Mouse (Mus musculus): ENCODE measurements at regions not wholly inside any gene's neighbourhood (a gene's known extent, or its start where the extent isn't known, plus 50 kb on each side); places are given as distances from the start of the nearest gene placed in this dataset.

DNA sequence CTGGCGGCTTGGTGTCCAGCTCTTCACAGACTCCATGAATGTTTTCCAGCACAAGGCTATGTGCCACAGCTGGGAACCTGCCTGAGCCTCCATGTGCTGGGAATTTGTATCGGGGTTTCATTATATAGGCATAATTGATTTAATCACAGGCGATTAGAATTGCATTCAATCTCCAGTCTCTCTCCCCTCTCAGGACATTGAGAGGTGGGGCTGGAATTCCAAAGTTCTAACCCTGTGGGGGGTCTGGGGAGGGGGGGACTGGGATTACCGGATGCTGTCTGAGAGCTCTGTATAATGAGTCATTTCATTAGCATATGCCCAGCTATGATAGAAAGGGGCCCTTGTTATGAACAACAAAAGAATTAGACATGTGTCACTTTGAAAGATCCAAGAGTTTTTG, 151.9 kb downstream of the Cd83 start:
- Histone ChIP-seq H3K9me3 (ENCODE audit: control insufficient read depth, low read length) (no peaks in the 10 kb centered on the region), H3K27me3 (ENCODE audit: control insufficient read depth) (no peaks in the 10 kb centered on the region), H3K4me3 (replicated peaks) (no peak overlapping the region), H3K4me1 (ENCODE audit: control insufficient read depth) (no peaks in the 10 kb centered on the region), H3K36me3 (ENCODE audit: control insufficient read depth) (no peaks in the 10 kb centered on the region)
- no peak for TF ChIP-seq TAL1 (IDR thresholded peaks at IDR 0.05; ENCODE audit: low read length)
- no peak for TF ChIP-seq GATA1 (IDR thresholded peaks at IDR 0.05; ENCODE audit: low read length)

DNA sequence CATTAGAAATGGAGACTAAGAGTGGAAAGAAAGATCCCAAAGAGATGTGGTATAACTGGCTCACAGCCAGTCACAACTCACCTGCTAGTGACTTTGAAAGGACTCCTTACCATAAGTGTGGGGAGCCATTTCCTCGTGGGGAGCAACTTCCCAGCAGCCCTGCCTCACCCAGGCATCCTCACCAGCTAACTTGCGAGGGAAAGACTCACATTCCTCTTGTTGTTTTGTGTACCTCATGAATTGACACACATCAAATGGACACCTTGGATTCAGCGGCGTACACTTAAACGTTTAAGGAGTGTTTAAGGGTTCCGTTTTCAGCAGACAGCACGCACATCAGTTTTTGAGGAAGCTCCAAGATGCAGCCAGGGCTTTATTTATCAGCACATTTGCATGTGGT, 154.0 kb downstream of the Cd83 start:
- TF ChIP-seq TAL1 (IDR thresholded peaks at IDR 0.05; ENCODE audit: low read length) = no peak
- TF ChIP-seq GATA1 (IDR thresholded peaks at IDR 0.05; ENCODE audit: low read length) = no peak
- Histone ChIP-seq H3K9me3 (ENCODE audit: control insufficient read depth, low read length) (no peaks in the 10 kb centered on the region), H3K27me3 (ENCODE audit: control insufficient read depth) (no peaks in the 10 kb centered on the region), H3K4me3 (replicated peaks) (no peak overlapping the region), H3K36me3 (ENCODE audit: control insufficient read depth) (no peaks in the 10 kb centered on the region), H3K4me1 (ENCODE audit: control insufficient read depth) (no peaks in the 10 kb centered on the region)

DNA sequence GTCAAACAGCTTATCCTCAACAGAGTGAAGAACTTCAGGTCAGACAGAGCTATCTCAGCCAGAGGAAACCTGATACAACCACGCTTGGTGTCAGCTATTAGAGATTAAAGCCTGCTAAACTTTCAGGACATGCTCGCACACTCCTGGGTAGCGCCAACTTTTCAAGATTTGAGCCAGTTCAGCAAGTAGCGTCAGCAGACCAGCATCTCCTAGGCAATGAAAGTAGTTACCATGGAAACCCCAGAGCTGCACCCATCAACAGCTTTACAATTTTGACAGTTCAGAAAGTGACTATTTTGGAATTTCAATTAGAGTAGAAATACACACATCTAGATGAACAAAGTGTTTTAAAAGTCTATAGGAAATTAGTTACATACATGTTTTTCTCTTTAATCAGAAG, 154.8 kb downstream of the Cd83 start:
- no peak for TF ChIP-seq GATA1 (IDR thresholded peaks at IDR 0.05; ENCODE audit: low read length)
- TF ChIP-seq TAL1 (IDR thresholded peaks at IDR 0.05; ENCODE audit: low read length) = no peak
- Histone ChIP-seq H3K27me3 (ENCODE audit: control insufficient read depth) (no peaks in the 10 kb centered on the region), H3K4me1 (ENCODE audit: control insufficient read depth) (no peaks in the 10 kb centered on the region), H3K36me3 (ENCODE audit: control insufficient read depth) (no peaks in the 10 kb centered on the region), H3K9me3 (ENCODE audit: control insufficient read depth, low read length) (no peaks in the 10 kb centered on the region), H3K4me3 (replicated peaks) (no peak overlapping the region)

DNA sequence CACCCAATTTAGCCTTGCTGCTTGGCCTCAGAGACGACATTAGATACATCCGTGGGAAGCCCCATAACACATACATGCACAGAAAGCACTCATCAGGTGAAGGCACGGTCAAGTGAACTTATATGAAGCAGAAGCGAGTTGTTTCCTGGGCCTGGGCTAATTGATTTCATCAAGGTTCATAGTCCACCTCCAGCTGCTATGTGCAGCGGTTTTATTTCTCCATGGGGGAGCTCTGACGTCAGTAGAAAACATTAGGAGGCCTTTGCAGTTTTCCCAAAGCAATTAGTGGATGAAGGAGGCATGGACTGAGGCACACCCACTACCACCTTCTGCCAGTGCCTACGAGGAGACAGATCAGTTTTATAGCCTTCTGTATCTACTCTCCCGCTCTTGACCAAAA, 157.2 kb downstream of the Cd83 start:
- Histone ChIP-seq H3K9me3 (ENCODE audit: control insufficient read depth, low read length) (no peaks in the 10 kb centered on the region), H3K4me1 (ENCODE audit: control insufficient read depth) (no peaks in the 10 kb centered on the region), H3K36me3 (ENCODE audit: control insufficient read depth) (no peaks in the 10 kb centered on the region), H3K27me3 (ENCODE audit: control insufficient read depth) (no peaks in the 10 kb centered on the region), H3K4me3 (replicated peaks) (no peak overlapping the region)
- TF ChIP-seq TAL1 (IDR thresholded peaks at IDR 0.05; ENCODE audit: low read length) (no peak), GATA1 (IDR thresholded peaks at IDR 0.05; ENCODE audit: low read length) (no peak)

DNA sequence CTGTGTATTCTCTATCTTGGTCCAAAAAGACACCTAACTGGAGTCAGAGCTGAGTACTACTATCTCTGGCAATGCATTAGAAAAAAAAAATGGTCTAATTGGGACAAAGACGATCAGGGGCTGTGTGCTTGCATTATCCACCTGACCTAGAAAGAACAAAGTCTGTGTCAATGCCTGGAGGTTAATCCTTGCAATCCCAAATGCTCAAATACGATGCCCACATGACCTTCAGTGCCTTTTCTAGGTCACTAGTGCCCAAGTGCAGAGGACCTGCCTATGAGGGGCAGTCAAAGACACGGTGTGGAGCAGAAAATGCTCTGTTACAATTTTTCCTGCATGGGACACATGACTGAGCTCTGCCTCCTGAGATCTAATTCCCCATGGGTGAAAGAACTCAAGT, 164.0 kb downstream of the Cd83 start:
- Histone ChIP-seq H3K9me3 (ENCODE audit: control insufficient read depth, low read length) (no peaks in the 10 kb centered on the region; the same call in 1 of the 2 replicates), H3K27me3 (ENCODE audit: control insufficient read depth) (no peaks in the 10 kb centered on the region), H3K4me3 (replicated peaks) (no peak overlapping the region), H3K4me1 (ENCODE audit: control insufficient read depth) (no peaks in the 10 kb centered on the region), H3K36me3 (ENCODE audit: control insufficient read depth) (no peaks in the 10 kb centered on the region)
- TF ChIP-seq GATA1 (IDR thresholded peaks at IDR 0.05; ENCODE audit: low read length) = no peak
- TF ChIP-seq TAL1 (IDR thresholded peaks at IDR 0.05; ENCODE audit: low read length) = no peak

DNA sequence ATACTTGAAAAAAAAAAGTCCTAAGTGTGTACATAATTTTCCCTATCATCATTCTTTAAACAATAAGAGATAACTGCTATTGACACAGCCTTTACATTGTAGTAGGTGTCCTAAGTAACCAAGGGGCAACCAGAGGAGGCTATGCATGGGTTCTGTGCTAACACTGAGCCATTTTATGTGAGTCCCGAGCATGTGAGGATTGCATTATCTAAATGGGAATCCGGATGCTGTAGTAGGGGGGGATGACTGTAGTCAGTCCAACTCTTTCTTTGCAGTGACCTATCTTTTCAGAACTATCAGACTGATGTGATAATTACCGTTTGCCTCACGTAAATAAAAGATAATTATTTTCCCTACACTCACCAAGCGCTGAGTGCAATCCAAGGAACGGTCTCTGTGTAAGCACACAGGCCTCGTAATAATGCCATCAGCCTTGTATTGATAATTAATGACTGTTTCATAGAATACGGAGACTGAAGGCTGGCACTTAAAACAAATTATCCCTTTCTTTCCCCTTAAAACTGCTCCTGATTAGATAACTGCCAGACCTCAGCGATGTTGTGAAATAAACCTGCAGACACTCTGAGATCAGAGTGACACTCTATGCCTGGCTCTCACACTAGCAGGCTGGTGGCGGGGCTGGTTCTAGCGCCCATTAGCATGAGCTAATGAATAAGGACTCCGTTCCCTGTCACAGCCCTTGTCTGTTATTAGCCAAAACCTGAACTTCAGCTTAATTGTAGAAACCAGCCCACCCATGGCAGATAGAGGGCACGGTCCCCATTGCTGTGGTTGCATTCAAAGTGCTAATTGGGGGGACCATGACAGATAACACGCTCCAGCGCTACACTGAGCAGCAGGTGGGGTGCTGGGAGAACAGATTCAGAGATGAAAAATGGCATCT, 165.4 kb downstream of the Cd83 start:
- no peak overlapping the region for H3K4me3 ChIP-seq (replicated peaks)
- no peak for TF ChIP-seq TAL1 (IDR thresholded peaks at IDR 0.05; ENCODE audit: low read length)
- TF ChIP-seq GATA1 (IDR thresholded peaks at IDR 0.05; ENCODE audit: low read length) = no peak
- H3K4me1 ChIP-seq (ENCODE audit: control insufficient read depth) = no peaks in the 10 kb centered on the region
- no peaks in the 10 kb centered on the region; the same call in 1 of the 2 replicates for H3K9me3 ChIP-seq (ENCODE audit: control insufficient read depth, low read length)
- H3K27me3 ChIP-seq (ENCODE audit: control insufficient read depth) = no peaks in the 10 kb centered on the region
- H3K36me3 ChIP-seq (ENCODE audit: control insufficient read depth) = no peaks in the 10 kb centered on the region

DNA sequence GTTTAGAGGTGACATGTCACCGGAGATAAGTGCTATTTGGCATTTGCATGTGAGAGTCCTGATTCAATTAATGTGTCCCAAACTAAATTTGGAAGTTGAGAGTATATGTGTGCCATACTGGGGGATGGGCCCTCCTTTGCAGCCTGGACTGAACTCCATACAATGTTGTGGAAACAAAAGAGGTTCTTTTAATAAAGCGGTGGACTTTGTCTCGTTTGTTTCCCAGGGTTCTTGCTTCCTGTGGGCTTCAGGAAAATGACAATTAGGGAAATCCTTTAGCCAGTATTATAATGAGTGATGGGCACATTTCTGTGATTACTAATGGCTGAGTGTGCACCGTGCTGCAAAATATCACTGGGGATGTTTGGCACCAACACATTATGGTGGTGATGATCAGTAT, 167.9 kb downstream of the Cd83 start:
- Histone ChIP-seq H3K4me3 (replicated peaks) (no peak overlapping the region), H3K4me1 (ENCODE audit: control insufficient read depth) (no peaks in the 10 kb centered on the region), H3K27me3 (ENCODE audit: control insufficient read depth) (no peaks in the 10 kb centered on the region), H3K36me3 (ENCODE audit: control insufficient read depth) (no peaks in the 10 kb centered on the region), H3K9me3 (ENCODE audit: control insufficient read depth, low read length) (no peaks in the 10 kb centered on the region)
- TF ChIP-seq GATA1 (IDR thresholded peaks at IDR 0.05; ENCODE audit: low read length) (no peak), TAL1 (IDR thresholded peaks at IDR 0.05; ENCODE audit: low read length) (no peak)

DNA sequence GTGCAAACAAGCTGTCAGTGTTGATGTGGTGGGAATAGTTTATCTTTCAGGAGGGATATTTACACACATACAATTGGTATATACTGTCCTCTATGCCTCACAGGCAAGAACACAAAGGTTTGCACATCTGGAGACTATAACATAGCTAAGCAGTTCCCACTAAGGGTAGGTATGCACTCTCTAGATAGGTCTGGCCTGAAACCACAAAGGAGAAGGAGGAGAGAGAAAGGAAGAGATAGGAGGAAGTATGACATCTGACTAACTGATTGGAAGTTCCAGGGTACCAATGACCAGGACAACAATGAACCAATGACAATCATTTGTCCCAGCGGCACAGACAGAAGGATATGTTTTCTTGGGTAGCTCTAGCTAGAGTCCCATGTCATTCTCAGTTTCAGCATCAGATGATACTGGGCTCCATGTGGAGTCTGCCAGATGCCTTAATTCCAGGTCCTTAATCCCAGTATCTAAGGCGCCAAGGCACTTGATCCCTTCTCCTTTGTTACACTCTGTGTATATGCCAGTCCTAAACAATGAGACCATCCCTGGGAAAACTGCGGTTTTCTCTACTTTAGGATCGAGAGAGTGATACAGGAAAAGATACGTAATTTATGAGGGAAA, 168.5 kb downstream of the Cd83 start:
- H3K4me1 ChIP-seq (ENCODE audit: control insufficient read depth) = no peaks in the 10 kb centered on the region
- no peak for TF ChIP-seq TAL1 (IDR thresholded peaks at IDR 0.05; ENCODE audit: low read length)
- TF ChIP-seq GATA1 (IDR thresholded peaks at IDR 0.05; ENCODE audit: low read length) = no peak
- no peaks in the 10 kb centered on the region for H3K27me3 ChIP-seq (ENCODE audit: control insufficient read depth)
- H3K36me3 ChIP-seq (ENCODE audit: control insufficient read depth) = no peaks in the 10 kb centered on the region
- no peaks in the 10 kb centered on the region for H3K9me3 ChIP-seq (ENCODE audit: control insufficient read depth, low read length)
- no peak overlapping the region for H3K4me3 ChIP-seq (replicated peaks)

DNA sequence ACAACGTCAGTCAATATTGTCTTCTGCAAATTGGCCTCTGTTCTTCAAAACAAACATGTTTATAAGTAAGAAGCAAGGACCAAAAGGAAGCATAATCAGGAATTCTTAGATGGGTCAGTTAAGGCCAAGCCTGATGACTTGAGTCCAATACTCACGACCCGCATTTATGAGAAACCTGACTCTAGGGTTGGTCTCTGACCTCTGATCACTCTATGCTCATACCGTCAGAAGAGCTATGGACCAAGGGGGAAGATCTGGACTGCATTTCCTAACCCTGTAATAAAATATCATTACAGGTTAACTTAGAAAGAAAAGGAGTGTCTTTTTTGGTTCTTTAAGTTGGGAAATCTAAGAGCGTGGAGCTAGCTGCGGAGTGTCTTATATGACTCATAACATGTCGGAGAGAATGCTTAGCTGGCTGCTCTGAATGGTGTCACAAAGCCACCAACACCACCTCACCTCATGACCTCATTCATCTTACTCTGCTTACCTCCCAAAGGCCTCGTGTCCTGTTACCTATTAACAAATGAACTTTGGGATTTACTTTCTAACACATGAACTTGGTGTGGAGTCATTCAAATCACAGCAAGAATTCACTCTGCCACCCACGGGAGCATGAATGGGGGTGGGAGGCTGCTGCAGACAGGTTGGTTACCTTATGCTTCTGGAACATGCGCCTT, 170.3 kb downstream of the Cd83 start:
- H3K9me3 ChIP-seq (ENCODE audit: control insufficient read depth, low read length) = no peaks in the 10 kb centered on the region
- TF ChIP-seq TAL1 (IDR thresholded peaks at IDR 0.05; ENCODE audit: low read length) = no peak
- TF ChIP-seq GATA1 (IDR thresholded peaks at IDR 0.05; ENCODE audit: low read length) = no peak
- H3K4me1 ChIP-seq (ENCODE audit: control insufficient read depth) = no peaks in the 10 kb centered on the region
- no peak overlapping the region for H3K4me3 ChIP-seq (replicated peaks)
- H3K36me3 ChIP-seq (ENCODE audit: control insufficient read depth) = no peaks in the 10 kb centered on the region
- H3K27me3 ChIP-seq (ENCODE audit: control insufficient read depth) = no peaks in the 10 kb centered on the region

All from erythroblast, embryonic 14.5 days (primary cell).